Mouse (Mus musculus): ENCODE results near the gene Gm20903. TPM values are rescaled to one million over a fixed set of nuclear protein-coding genes. Genes with fewer than 3 reads are reported as not detected.
"Not testable (repeated sequence)": the region's sequence is repeated elsewhere in the genome, so short reads cannot be mapped to it uniquely, and the experiment has no call there.

Gene Gm20903
- total RNA-seq (2022) = not detected

- not testable (repeated sequence) for DNase-seq
Observed at GRCm38 (mm10) chrY:73669015-73669414, at the start of gene Gm20903. TSS of gene Gm20903 (plus strand) at chrY:73669315.

All from adrenal gland, adult 8-10 months (tissue).